Comparison of ENCODE assay signal across 23 mouse cellular contexts in genomic region chr1:177298231-177298630, GRCm38 (mm10). TPM values are rescaled to one million over a fixed set of nuclear protein-coding genes. Genes with fewer than 3 reads are reported as not detected.
DNase-seq lines count a peak whose midpoint lies in the region; ATAC-seq lines count a peak whose summit lies in the region.
"Had no signal": no experiment of that assay in that cellular context is flagged by ENCODE, and none has a peak within 500 bp of the region (broad histone marks: within the 10 kb centered on the region; RNA-seq: fewer than 3 reads in every experiment).

No protein-coding gene starts in this region.

- H3K36me3 ChIP-seq in forebrain, embryonic 13.5 days (ENCODE audit: poor library complexity, severe bottlenecking) = no peaks in the 10 kb centered on the region
- no peaks in the 10 kb centered on the region for H3K36me3 ChIP-seq in forebrain, embryonic 12.5 days (replicated peaks)
- no peaks in the 10 kb centered on the region for H3K36me3 ChIP-seq in heart, embryonic 12.5 days
- H3K36me3 ChIP-seq in forebrain, embryonic 16.5 days (ENCODE audit: control insufficient read depth, insufficient read depth) = no peaks in the 10 kb centered on the region
- H3K36me3 ChIP-seq: heart, embryonic 15.5 days; hindbrain, embryonic 10.5 days; hindbrain, embryonic 13.5 days; intestine, embryonic 15.5 days had no signal

- H3K27ac ChIP-seq in forebrain, embryonic 13.5 days = no peak overlapping the region
- no peak overlapping the region for H3K27ac ChIP-seq in forebrain, embryonic 12.5 days
- no peak overlapping the region for H3K27ac ChIP-seq in heart, embryonic 12.5 days (ENCODE audit: poor library complexity, severe bottlenecking)
- H3K27ac ChIP-seq in forebrain, embryonic 16.5 days (ENCODE audit: low read length) = no peak overlapping the region
- H3K27ac ChIP-seq: heart, embryonic 15.5 days; hindbrain, embryonic 10.5 days; hindbrain, embryonic 13.5 days; intestine, embryonic 15.5 days had no signal

- WGBS in forebrain, embryonic 13.5 days = 90% methylated on average over 1 of the region's 1 CpGs
- WGBS in forebrain, embryonic 12.5 days = 87% methylated on average over 1 of the region's 1 CpGs
- WGBS in heart, embryonic 12.5 days = 79% methylated on average over 1 of the region's 1 CpGs
- 55% methylated on average over 1 of the region's 1 CpGs for WGBS in forebrain, embryonic 16.5 days

- no peak overlapping the region for H3K9ac ChIP-seq in forebrain, embryonic 13.5 days
- no peak overlapping the region for H3K9ac ChIP-seq in forebrain, embryonic 12.5 days
- H3K9ac ChIP-seq in heart, embryonic 12.5 days = no peak overlapping the region
- no peak overlapping the region for H3K9ac ChIP-seq in forebrain, embryonic 16.5 days (replicated peaks; ENCODE audit: low read depth, low read length)
- H3K9ac ChIP-seq: heart, embryonic 15.5 days; hindbrain, embryonic 13.5 days; intestine, embryonic 15.5 days had no signal

- peak; percentile 61 for DNase-seq in heart, adult 11 months
- DNase-seq in layer of hippocampus, adult 9-11 months = peak; percentile 57
- no peak for DNase-seq in layer of hippocampus, adult 9-10 months (ENCODE audit: low spot score)
- no peak for DNase-seq in cerebellum, adult 9-11 months
- DNase-seq: adrenal gland, postnatal 10 days; adrenal gland, postnatal 36 days; cerebellum, adult 11-12 months; cerebellum, adult 8-10 months; cerebellum, postnatal 14 days; gastrocnemius, postnatal 36 days; heart, postnatal 10 days; heart, postnatal 36 days; kidney, adult 11 months had no signal

- ATAC-seq in forebrain, embryonic 13.5 days = peak; percentile 53; the same call in 1 of the 2 replicates
- no peak for ATAC-seq in forebrain, embryonic 12.5 days (ENCODE audit: low FRiP score)
- ATAC-seq in heart, embryonic 12.5 days (ENCODE audit: insufficient number of reproducible peaks, low FRiP score) = no peak
- ATAC-seq in forebrain, embryonic 16.5 days = peak; percentile 67
- ATAC-seq: hindbrain, embryonic 16.5 days; intestine, embryonic 15.5 days had no signal

- H3K4me2 ChIP-seq in forebrain, embryonic 13.5 days = no peak overlapping the region
- H3K4me2 ChIP-seq in forebrain, embryonic 12.5 days = no peak overlapping the region
- no peak overlapping the region for H3K4me2 ChIP-seq in heart, embryonic 12.5 days
- no peak overlapping the region for H3K4me2 ChIP-seq in forebrain, embryonic 16.5 days (ENCODE audit: low read length)
- H3K4me2 ChIP-seq: heart, embryonic 11.5 days; heart, embryonic 15.5 days; hindbrain, embryonic 13.5 days; intestine, embryonic 15.5 days had no signal

- H3K27me3 ChIP-seq in forebrain, embryonic 13.5 days = no peaks in the 10 kb centered on the region
- no peaks in the 10 kb centered on the region for H3K27me3 ChIP-seq in forebrain, embryonic 12.5 days
- no peaks in the 10 kb centered on the region for H3K27me3 ChIP-seq in heart, embryonic 12.5 days (replicated peaks)
- H3K27me3 ChIP-seq in forebrain, embryonic 16.5 days (replicated peaks; ENCODE audit: control insufficient read depth, insufficient read depth, low read length) = no peaks in the 10 kb centered on the region
- H3K27me3 ChIP-seq: heart, embryonic 15.5 days; hindbrain, embryonic 13.5 days; intestine, embryonic 15.5 days had no signal

- no peak overlapping the region for H3K4me3 ChIP-seq in forebrain, embryonic 13.5 days
- H3K4me3 ChIP-seq in forebrain, embryonic 12.5 days (replicated peaks) = no peak overlapping the region
- H3K4me3 ChIP-seq in heart, embryonic 12.5 days = no peak overlapping the region
- no peak overlapping the region for H3K4me3 ChIP-seq in forebrain, embryonic 16.5 days (replicated peaks; ENCODE audit: low read length)
- H3K4me3 ChIP-seq: heart, embryonic 15.5 days; hindbrain, embryonic 10.5 days; hindbrain, embryonic 13.5 days; intestine, embryonic 15.5 days had no signal

- no peaks in the 10 kb centered on the region for H3K9me3 ChIP-seq in forebrain, embryonic 13.5 days (replicated peaks)
- no peaks in the 10 kb centered on the region for H3K9me3 ChIP-seq in forebrain, embryonic 12.5 days
- H3K9me3 ChIP-seq in heart, embryonic 12.5 days (replicated peaks) = 0 out of 2 replicates have a peak, but pooled peaks cover 6% of the 10 kb centered on the region
- H3K9me3 ChIP-seq in forebrain, embryonic 16.5 days (ENCODE audit: control insufficient read depth, low read length) = no peaks in the 10 kb centered on the region
- H3K9me3 ChIP-seq: heart, embryonic 15.5 days; hindbrain, embryonic 10.5 days; hindbrain, embryonic 13.5 days; intestine, embryonic 15.5 days had no signal

- H3K4me1 ChIP-seq in forebrain, embryonic 13.5 days = no peaks in the 10 kb centered on the region
- H3K4me1 ChIP-seq in forebrain, embryonic 12.5 days = no peaks in the 10 kb centered on the region
- H3K4me1 ChIP-seq in heart, embryonic 12.5 days (replicated peaks) = no peaks in the 10 kb centered on the region
- H3K4me1 ChIP-seq in forebrain, embryonic 16.5 days (replicated peaks; ENCODE audit: control insufficient read depth, insufficient read depth, low read length) = no peaks in the 10 kb centered on the region
- H3K4me1 ChIP-seq: heart, embryonic 15.5 days; hindbrain, embryonic 10.5 days; hindbrain, embryonic 13.5 days; intestine, embryonic 15.5 days had no signal

RNA-seq across cellular contexts. Expression of gene Akt3, which starts 40.2 kb away (rescaled TPM):
- polyA plus RNA-seq in forebrain, embryonic 13.5 days (2015; fragmentation: Nextera tagmentation; extraction: Ambion mirVana) = 24.8 and 25.1 TPM in 2 replicates
- polyA plus RNA-seq in forebrain, embryonic 12.5 days (2016; fragmentation: Nextera tagmentation; extraction: Ambion mirVana) = 24.5 and 28.0 TPM in 2 replicates
- polyA plus RNA-seq in heart, embryonic 12.5 days (2016; fragmentation: Nextera tagmentation; extraction: Ambion mirVana) = 7.9 and 8.1 TPM in 2 replicates
- polyA plus RNA-seq in forebrain, embryonic 16.5 days (2015; fragmentation: Nextera tagmentation; extraction: Ambion mirVana) = 40.6 and 44.9 TPM in 2 replicates

Comparison
In these comparisons a context has a peak if more than half of its experiments do, and no peak if none do; other contexts are left out.
1. ATAC-seq: peak in forebrain, embryonic 13.5 days (single experiment) and forebrain, embryonic 16.5 days (single experiment); none in forebrain, embryonic 12.5 days (single experiment) and heart, embryonic 12.5 days (single experiment).
2. DNase-seq: peak in heart, adult 11 months (single experiment) and layer of hippocampus, adult 9-11 months (single experiment); none in layer of hippocampus, adult 9-10 months (single experiment) and cerebellum, adult 9-11 months (single experiment).